Mouse (Mus musculus): ENCODE results near the gene Coq6. TPM values are rescaled to one million over a fixed set of nuclear protein-coding genes. Genes with fewer than 3 reads are reported as not detected.

Gene Coq6
- polyA plus RNA-seq, 1 experiment from 2014 or later = 52.2 TPM

GRCm38 (mm10) chr12:84364291-84364690 is 2.8 kb downstream of the Coq6 start:
- no peak overlapping the region for H3K9ac ChIP-seq (ENCODE audit: low read length)
- no peaks in the 10 kb centered on the region for H3K27me3 ChIP-seq (replicated peaks; ENCODE audit: control insufficient read depth, insufficient read depth, low read length)
- peaks cover 24% of the 10 kb centered on the region for H3K36me3 ChIP-seq (ENCODE audit: control insufficient read depth, insufficient read depth, low read length)
- DNase-seq (ENCODE audit: low spot score) (no peak), ATAC-seq (replicated peaks; ENCODE audit: low FRiP score, low TSS enrichment, low read depth) (no peak)
- no peak overlapping the region for H3K4me3 ChIP-seq (ENCODE audit: low read depth, low read length)
- 84% methylated on average over 9 of the region's 9 CpGs for whole genome bisulfite sequencing
- H3K9me3 ChIP-seq (ENCODE audit: control insufficient read depth, low read length) = no peaks in the 10 kb centered on the region
- no peak overlapping the region for H3K27ac ChIP-seq (ENCODE audit: low read depth)
- H3K4me2 ChIP-seq (ENCODE audit: low read length) = no peak overlapping the region
- peaks cover 13% of the 10 kb centered on the region for H3K4me1 ChIP-seq (replicated peaks; ENCODE audit: control insufficient read depth, insufficient read depth, low read length)

GRCm38 (mm10) chr12:84365137-84365536 is 3.7 kb downstream of the Coq6 start:
- Histone ChIP-seq H3K27ac (ENCODE audit: low read depth) (no peak overlapping the region), H3K9ac (ENCODE audit: low read length) (no peak overlapping the region), H3K36me3 (ENCODE audit: control insufficient read depth, insufficient read depth, low read length) (peaks cover 33% of the 10 kb centered on the region), H3K4me3 (ENCODE audit: low read depth, low read length) (no peak overlapping the region), H3K27me3 (replicated peaks; ENCODE audit: control insufficient read depth, insufficient read depth, low read length) (no peaks in the 10 kb centered on the region), H3K4me1 (replicated peaks; ENCODE audit: control insufficient read depth, insufficient read depth, low read length) (peaks cover 13% of the 10 kb centered on the region), H3K9me3 (ENCODE audit: control insufficient read depth, low read length) (no peaks in the 10 kb centered on the region), H3K4me2 (ENCODE audit: low read length) (no peak overlapping the region)
- no peak for ATAC-seq (replicated peaks; ENCODE audit: low FRiP score, low TSS enrichment, low read depth)
- DNase-seq (ENCODE audit: low spot score) = no peak
- 92% methylated on average over 6 of the region's 6 CpGs for WGBS

- no peak for ATAC-seq (replicated peaks; ENCODE audit: low FRiP score, low TSS enrichment, low read depth)
- 64% methylated on average over 9 of the region's 9 CpGs for WGBS
- Histone ChIP-seq H3K4me3 (ENCODE audit: low read depth, low read length) (no peak overlapping the region), H3K4me1 (replicated peaks; ENCODE audit: control insufficient read depth, insufficient read depth, low read length) (peaks cover 9% of the 10 kb centered on the region), H3K9ac (ENCODE audit: low read length) (no peak overlapping the region), H3K4me2 (ENCODE audit: low read length) (no peak overlapping the region), H3K9me3 (ENCODE audit: control insufficient read depth, low read length) (no peaks in the 10 kb centered on the region), H3K36me3 (ENCODE audit: control insufficient read depth, insufficient read depth, low read length) (peaks cover 51% of the 10 kb centered on the region), H3K27ac (ENCODE audit: low read depth) (no peak overlapping the region), H3K27me3 (replicated peaks; ENCODE audit: control insufficient read depth, insufficient read depth, low read length) (no peaks in the 10 kb centered on the region)
- no peak for DNase-seq (ENCODE audit: low spot score)
Measured at GRCm38 (mm10) chr12:84366971-84367370, 5.5 kb downstream of the Coq6 start.

GRCm38 (mm10) chr12:84371647-84372046 is 10.2 kb downstream of the Coq6 start:
- H3K27me3 ChIP-seq (replicated peaks; ENCODE audit: control insufficient read depth, insufficient read depth, low read length) = no peaks in the 10 kb centered on the region
- 90% methylated on average over 5 of the region's 5 CpGs for WGBS
- H3K36me3 ChIP-seq (ENCODE audit: control insufficient read depth, insufficient read depth, low read length) = peaks cover 82% of the 10 kb centered on the region

GRCm38 (mm10) chr12:84373831-84374481 is 12.5 kb downstream of the Coq6 start:
- no peaks in the 10 kb centered on the region for H3K27me3 ChIP-seq (replicated peaks; ENCODE audit: control insufficient read depth, insufficient read depth, low read length)
- H3K4me2 ChIP-seq (ENCODE audit: low read length) = no peak overlapping the region
- 64% methylated on average over 6 of the region's 6 CpGs for WGBS
- ATAC-seq (replicated peaks; ENCODE audit: low FRiP score, low TSS enrichment, low read depth) (no peak), DNase-seq (ENCODE audit: low spot score) (no peak)
- H3K4me3 ChIP-seq (ENCODE audit: low read depth, low read length) = no peak overlapping the region
- peaks cover 69% of the 10 kb centered on the region for H3K36me3 ChIP-seq (ENCODE audit: control insufficient read depth, insufficient read depth, low read length)
- H3K9ac ChIP-seq (ENCODE audit: low read length) = no peak overlapping the region
- no peak overlapping the region for H3K27ac ChIP-seq (ENCODE audit: low read depth)
- H3K9me3 ChIP-seq (ENCODE audit: control insufficient read depth, low read length) = no peaks in the 10 kb centered on the region
- no peaks in the 10 kb centered on the region for H3K4me1 ChIP-seq (replicated peaks; ENCODE audit: control insufficient read depth, insufficient read depth, low read length)

More at GRCm38 (mm10) chr12:84371647-84372046, 10.2 kb downstream of the Coq6 start:
- H3K4me2 ChIP-seq (ENCODE audit: low read length) = no peak overlapping the region
- no peak overlapping the region for H3K4me3 ChIP-seq (ENCODE audit: low read depth, low read length)
- H3K9me3 ChIP-seq (ENCODE audit: control insufficient read depth, low read length) = no peaks in the 10 kb centered on the region
- no peak overlapping the region for H3K27ac ChIP-seq (ENCODE audit: low read depth)
- H3K9ac ChIP-seq (ENCODE audit: low read length) = no peak overlapping the region
- no peaks in the 10 kb centered on the region for H3K4me1 ChIP-seq (replicated peaks; ENCODE audit: control insufficient read depth, insufficient read depth, low read length)
- no peak for DNase-seq (ENCODE audit: low spot score)
- no peak for ATAC-seq (replicated peaks; ENCODE audit: low FRiP score, low TSS enrichment, low read depth)

- no peak for ATAC-seq (replicated peaks; ENCODE audit: low FRiP score, low TSS enrichment, low read depth)
Measured at GRCm38 (mm10) chr12:84382369-84382768, 20.9 kb downstream of the Coq6 start.

GRCm38 (mm10) chr12:84384644-84385081 is 23.2 kb downstream of the Coq6 start:
- no peak overlapping the region for H3K4me2 ChIP-seq (ENCODE audit: low read length)
- DNase-seq (ENCODE audit: low spot score) = no peak
- 83% methylated on average over 5 of the region's 5 CpGs for WGBS

More at GRCm38 (mm10) chr12:84382369-84382768, 20.9 kb downstream of the Coq6 start:
- WGBS = 86% methylated on average over 4 of the region's 4 CpGs
- no peak for DNase-seq (ENCODE audit: low spot score)
- H3K36me3 ChIP-seq (ENCODE audit: control insufficient read depth, insufficient read depth, low read length) = 0 out of 2 replicates have a peak, but pooled peaks cover 4% of the 10 kb centered on the region
- no peak overlapping the region for H3K9ac ChIP-seq (ENCODE audit: low read length)
- no peak overlapping the region for H3K27ac ChIP-seq (ENCODE audit: low read depth)
- H3K27me3 ChIP-seq (replicated peaks; ENCODE audit: control insufficient read depth, insufficient read depth, low read length) = no peaks in the 10 kb centered on the region
- H3K9me3 ChIP-seq (ENCODE audit: control insufficient read depth, low read length) = no peaks in the 10 kb centered on the region
- H3K4me1 ChIP-seq (replicated peaks; ENCODE audit: control insufficient read depth, insufficient read depth, low read length) = no peaks in the 10 kb centered on the region
- no peak overlapping the region for H3K4me3 ChIP-seq (ENCODE audit: low read depth, low read length)
- H3K4me2 ChIP-seq (ENCODE audit: low read length) = no peak overlapping the region

GRCm38 (mm10) chr12:84385408-84385807 is 24.0 kb downstream of the Coq6 start:
- Histone ChIP-seq H3K4me1 (replicated peaks; ENCODE audit: control insufficient read depth, insufficient read depth, low read length) (no peaks in the 10 kb centered on the region), H3K9me3 (ENCODE audit: control insufficient read depth, low read length) (no peaks in the 10 kb centered on the region), H3K4me2 (ENCODE audit: low read length) (no peak overlapping the region), H3K9ac (ENCODE audit: low read length) (no peak overlapping the region), H3K36me3 (ENCODE audit: control insufficient read depth, insufficient read depth, low read length) (no peaks in the 10 kb centered on the region), H3K27me3 (replicated peaks; ENCODE audit: control insufficient read depth, insufficient read depth, low read length) (no peaks in the 10 kb centered on the region), H3K27ac (ENCODE audit: low read depth) (no peak overlapping the region), H3K4me3 (ENCODE audit: low read depth, low read length) (no peak overlapping the region)
- ATAC-seq (replicated peaks; ENCODE audit: low FRiP score, low TSS enrichment, low read depth) (no peak), DNase-seq (ENCODE audit: low spot score) (no peak)
- 90% methylated on average over 4 of the region's 4 CpGs for WGBS

More at GRCm38 (mm10) chr12:84384644-84385081, 23.2 kb downstream of the Coq6 start:
- Histone ChIP-seq H3K9me3 (ENCODE audit: control insufficient read depth, low read length) (no peaks in the 10 kb centered on the region), H3K27ac (ENCODE audit: low read depth) (no peak overlapping the region), H3K36me3 (ENCODE audit: control insufficient read depth, insufficient read depth, low read length) (no peaks in the 10 kb centered on the region), H3K27me3 (replicated peaks; ENCODE audit: control insufficient read depth, insufficient read depth, low read length) (no peaks in the 10 kb centered on the region), H3K4me1 (replicated peaks; ENCODE audit: control insufficient read depth, insufficient read depth, low read length) (no peaks in the 10 kb centered on the region), H3K9ac (ENCODE audit: low read length) (no peak overlapping the region), H3K4me3 (ENCODE audit: low read depth, low read length) (no peak overlapping the region)
- ATAC-seq (replicated peaks; ENCODE audit: low FRiP score, low TSS enrichment, low read depth) = no peak

- 82% methylated on average over 8 of the region's 8 CpGs for WGBS
- H3K4me2 ChIP-seq (ENCODE audit: low read length) = no peak overlapping the region
Measured at GRCm38 (mm10) chr12:84388097-84388496, 26.6 kb downstream of the Coq6 start.

More at GRCm38 (mm10) chr12:84388097-84388496, 26.6 kb downstream of the Coq6 start:
- Histone ChIP-seq H3K4me3 (ENCODE audit: low read depth, low read length) (no peak overlapping the region), H3K27me3 (replicated peaks; ENCODE audit: control insufficient read depth, insufficient read depth, low read length) (no peaks in the 10 kb centered on the region), H3K9ac (ENCODE audit: low read length) (no peak overlapping the region), H3K4me1 (replicated peaks; ENCODE audit: control insufficient read depth, insufficient read depth, low read length) (no peaks in the 10 kb centered on the region), H3K9me3 (ENCODE audit: control insufficient read depth, low read length) (no peaks in the 10 kb centered on the region), H3K27ac (ENCODE audit: low read depth) (no peak overlapping the region), H3K36me3 (ENCODE audit: control insufficient read depth, insufficient read depth, low read length) (no peaks in the 10 kb centered on the region)
- DNase-seq (ENCODE audit: low spot score) (no peak), ATAC-seq (replicated peaks; ENCODE audit: low FRiP score, low TSS enrichment, low read depth) (no peak)
